Comparison of ENCODE assay signal across 9 mouse cellular contexts in the genomic region with DNA sequence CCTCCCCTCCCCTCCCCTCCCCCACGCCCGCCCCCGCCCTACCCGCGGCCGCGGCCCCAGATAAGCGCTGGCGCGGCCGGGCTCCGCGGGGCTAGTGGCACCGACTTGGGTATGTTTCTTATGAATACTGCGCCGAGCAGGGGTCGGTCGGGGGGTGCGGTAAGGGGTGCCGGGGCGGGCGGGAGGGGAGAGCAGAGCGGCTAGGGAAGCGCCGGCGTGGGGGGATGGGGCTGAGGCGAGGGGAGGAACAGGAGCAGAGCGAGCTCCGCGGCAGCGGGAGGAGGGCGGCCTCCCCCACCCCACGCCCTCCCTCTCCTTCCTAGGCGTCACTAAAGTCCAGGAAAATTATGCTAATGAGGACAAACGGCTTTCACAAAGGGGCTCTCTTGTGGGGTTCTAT. TPM values are rescaled to one million over a fixed set of nuclear protein-coding genes. Genes with fewer than 3 reads are reported as not detected.
DNase-seq lines count a peak whose midpoint lies in the region; ATAC-seq and TF ChIP-seq lines count a peak whose summit lies in the region.
"Had no signal": no experiment of that assay in that cellular context is flagged by ENCODE, and none has a peak within 500 bp of the region (broad histone marks: within the 10 kb centered on the region; RNA-seq: fewer than 3 reads in every experiment).

No protein-coding gene starts in this region.

- no peak overlapping the region; the same call in 1 of the 2 replicates for H3K27ac ChIP-seq in embryonic facial prominence, embryonic 14.5 days (replicated peaks; ENCODE audit: low read depth, low read length)
- peak overlapping the region; percentile 96 for H3K27ac ChIP-seq in kidney, postnatal 0 days
- H3K27ac ChIP-seq: layer of hippocampus, adult 2 months had no signal

- no peaks in the 10 kb centered on the region for H3K9me3 ChIP-seq in embryonic facial prominence, embryonic 14.5 days (ENCODE audit: control insufficient read depth, low read length)
- no peaks in the 10 kb centered on the region for H3K9me3 ChIP-seq in kidney, postnatal 0 days (replicated peaks; ENCODE audit: low read length)

- ATAC-seq in embryonic facial prominence, embryonic 14.5 days (ENCODE audit: low read depth): 0 out of 2 replicates have a peak, but pooled peaks have one; percentile 14
- ATAC-seq in kidney, postnatal 0 days (replicated peaks; ENCODE audit: low FRiP score, low read depth): peak; percentile 8

- peak; percentile 89 for DNase-seq in heart, adult 11 months
- DNase-seq in heart, adult 8-10 months (ENCODE audit: low spot score): no peak
- DNase-seq in embryonic facial prominence, embryonic 14.5 days (ENCODE audit: low spot score): no peak
- no peak for DNase-seq in kidney, postnatal 0 days (ENCODE audit: low spot score)
- DNase-seq in lung, postnatal 4 days: peak; percentile 78 to 84
- no peak for DNase-seq in left cerebral cortex, adult 11 months (ENCODE audit: low spot score)
- no peak for DNase-seq in spleen, adult 18-20 months
- no peak for DNase-seq in gastrocnemius, adult 18-20 months (ENCODE audit: low spot score)

- H3K4me2 ChIP-seq in embryonic facial prominence, embryonic 14.5 days (ENCODE audit: low read depth, low read length): peak overlapping the region; percentile 36
- H3K4me2 ChIP-seq in kidney, postnatal 0 days (ENCODE audit: low read length): peak overlapping the region; percentile 81

- peak overlapping the region; percentile 30 for H3K4me3 ChIP-seq in embryonic facial prominence, embryonic 14.5 days (ENCODE audit: low read depth, low read length)
- peak overlapping the region; percentile 66 for H3K4me3 ChIP-seq in kidney, postnatal 0 days (replicated peaks; ENCODE audit: low read depth, low read length)
- H3K4me3 ChIP-seq: layer of hippocampus, adult 2 months had no signal

- peaks cover 98% of the 10 kb centered on the region for H3K27me3 ChIP-seq in embryonic facial prominence, embryonic 14.5 days (replicated peaks; ENCODE audit: control insufficient read depth, insufficient read depth, low read length)
- H3K27me3 ChIP-seq in kidney, postnatal 0 days (ENCODE audit: insufficient read depth, low read length): no peaks in the 10 kb centered on the region

- H3K36me3 ChIP-seq in embryonic facial prominence, embryonic 14.5 days (ENCODE audit: control insufficient read depth, insufficient read depth, low read length): no peaks in the 10 kb centered on the region
- no peaks in the 10 kb centered on the region for H3K36me3 ChIP-seq in kidney, postnatal 0 days (ENCODE audit: insufficient read depth, low read length)

- peak overlapping the region; percentile 57 for H3K9ac ChIP-seq in embryonic facial prominence, embryonic 14.5 days (ENCODE audit: low read depth, low read length)
- peak overlapping the region; percentile 88 for H3K9ac ChIP-seq in kidney, postnatal 0 days (ENCODE audit: low read depth, low read length)

- TF ChIP-seq CTCF in kidney, postnatal 0 days (IDR thresholded peaks at IDR 0.05; ENCODE audit: low read depth): no peak

- 0% methylated on average over 13 of the region's 35 CpGs for WGBS in embryonic facial prominence, embryonic 14.5 days
- WGBS in kidney, postnatal 0 days: 1% methylated on average over 24 of the region's 35 CpGs

- H3K4me1 ChIP-seq in embryonic facial prominence, embryonic 14.5 days (ENCODE audit: control insufficient read depth, insufficient read depth, low read length): no peaks in the 10 kb centered on the region
- peaks cover 42% of the 10 kb centered on the region for H3K4me1 ChIP-seq in kidney, postnatal 0 days (replicated peaks; ENCODE audit: insufficient read depth, low read length)

RNA-seq across cellular contexts. Expression of a gene that starts 1.4 kb away (rescaled TPM):
- under 1 TPM in 1 of 4 experiments, not detected in 3; 0.06 TPM for total RNA-seq in heart, adult 8-10 months (2022)
- polyA plus RNA-seq in embryonic facial prominence, embryonic 14.5 days (2014; fragmentation: Nextera tagmentation; extraction: Ambion mirVana): 0.10 and 0.46 TPM in 2 replicates
- 1.3 TPM in 2 replicates for polyA plus RNA-seq in kidney, postnatal 0 days (2015; fragmentation: Nextera tagmentation; extraction: Ambion mirVana)
- total RNA-seq in gastrocnemius, adult 18-20 months (2021): not detected
- total RNA-seq: layer of hippocampus, adult 2 months had no signal

RNA-seq across cellular contexts. Expression of a gene that starts 11.2 kb away (rescaled TPM):
- under 1 TPM in 3 of 4 experiments, not detected in 1; 0.20 to 0.34 (median 0.22) TPM for total RNA-seq in heart, adult 8-10 months (2022)
- 7.2 and 11.1 TPM in 2 replicates for polyA plus RNA-seq in embryonic facial prominence, embryonic 14.5 days (2014; fragmentation: Nextera tagmentation; extraction: Ambion mirVana)
- polyA plus RNA-seq in kidney, postnatal 0 days (2015; fragmentation: Nextera tagmentation; extraction: Ambion mirVana): 2.3 and 2.4 TPM in 2 replicates
- under 1 TPM; 0.21 to 0.27 TPM for total RNA-seq in gastrocnemius, adult 18-20 months (2021)
- total RNA-seq: layer of hippocampus, adult 2 months had no signal

RNA-seq across cellular contexts. Expression of a gene that starts 15.7 kb away (rescaled TPM):
- total RNA-seq in heart, adult 8-10 months (2022): under 1 TPM; 0.31 to 0.49 (median 0.38) TPM
- 1.1 and 1.6 TPM in 2 replicates for polyA plus RNA-seq in embryonic facial prominence, embryonic 14.5 days (2014; fragmentation: Nextera tagmentation; extraction: Ambion mirVana)
- polyA plus RNA-seq in kidney, postnatal 0 days (2015; fragmentation: Nextera tagmentation; extraction: Ambion mirVana): 1.6 and 2.2 TPM in 2 replicates
- total RNA-seq in gastrocnemius, adult 18-20 months (2021): 1 to 10 TPM; 2.7 to 2.9 TPM
- total RNA-seq: layer of hippocampus, adult 2 months had no signal

RNA-seq across cellular contexts. Expression of a gene that starts 17.7 kb away (rescaled TPM):
- total RNA-seq in heart, adult 8-10 months (2022): under 1 TPM in 2 of 4 experiments, not detected in 2; 0.16 to 0.19 TPM
- 1.4 and 1.7 TPM in 2 replicates for polyA plus RNA-seq in embryonic facial prominence, embryonic 14.5 days (2014; fragmentation: Nextera tagmentation; extraction: Ambion mirVana)
- 0.33 and 0.64 TPM in 2 replicates for polyA plus RNA-seq in kidney, postnatal 0 days (2015; fragmentation: Nextera tagmentation; extraction: Ambion mirVana)
- total RNA-seq in gastrocnemius, adult 18-20 months (2021): under 1 TPM in 1 of 2 experiments, not detected in 1; 0.19 TPM
- total RNA-seq: layer of hippocampus, adult 2 months had no signal

RNA-seq across cellular contexts. Expression of a gene that starts 28.5 kb away (rescaled TPM):
- total RNA-seq in heart, adult 8-10 months (2022): under 1 TPM; 0.41 to 0.69 (median 0.57) TPM
- 2.4 and 3.3 TPM in 2 replicates for polyA plus RNA-seq in embryonic facial prominence, embryonic 14.5 days (2014; fragmentation: Nextera tagmentation; extraction: Ambion mirVana)
- 9.7 and 10.4 TPM in 2 replicates for polyA plus RNA-seq in kidney, postnatal 0 days (2015; fragmentation: Nextera tagmentation; extraction: Ambion mirVana)
- 1 to 10 TPM; 2.0 to 2.1 TPM for total RNA-seq in gastrocnemius, adult 18-20 months (2021)
- total RNA-seq: layer of hippocampus, adult 2 months had no signal

Comparison
In these comparisons a context has a peak if more than half of its experiments do, and no peak if none do; other contexts are left out.
1. DNase-seq: peak in heart, adult 11 months (single experiment) and lung, postnatal 4 days (2 of 2); none in heart, adult 8-10 months (single experiment), embryonic facial prominence, embryonic 14.5 days (single experiment), kidney, postnatal 0 days (single experiment), left cerebral cortex, adult 11 months (single experiment), spleen, adult 18-20 months (0 of 2) and gastrocnemius, adult 18-20 months (single experiment).